In the genomic region with DNA sequence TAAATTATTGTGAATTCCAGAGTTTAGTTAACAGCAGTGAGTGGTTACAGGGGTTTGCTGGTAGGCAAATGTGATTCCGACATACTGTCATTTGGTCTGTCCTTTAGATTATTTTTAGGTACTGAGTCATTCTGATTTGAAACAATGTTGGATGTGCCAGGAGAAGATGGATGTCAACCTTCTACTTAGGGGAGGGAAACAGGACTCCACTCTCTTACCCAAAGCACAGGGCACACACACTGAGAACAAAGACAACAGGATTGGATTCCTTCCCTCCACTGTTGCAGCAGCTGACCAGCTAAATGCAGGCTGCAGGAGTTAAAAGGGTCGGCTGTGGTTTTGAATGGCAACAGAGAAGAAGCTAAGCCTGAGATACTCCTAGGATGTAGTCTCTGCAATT, we compare ENCODE assay signal across 26 mouse cellular contexts.
DNase-seq lines count a peak whose midpoint lies in the region; ATAC-seq and TF ChIP-seq lines count a peak whose summit lies in the region.
"Had no signal": no experiment of that assay in that cellular context is flagged by ENCODE, and none has a peak within 500 bp of the region (broad histone marks: within the 10 kb centered on the region; RNA-seq: fewer than 3 reads in every experiment).

No protein-coding gene starts in this region.

- no peak overlapping the region for H3K9ac ChIP-seq in heart, embryonic 13.5 days
- no peak overlapping the region for H3K9ac ChIP-seq in heart, postnatal 0 days (replicated peaks; ENCODE audit: low read depth, low read length)
- H3K9ac ChIP-seq: embryonic facial prominence, embryonic 12.5 days; embryonic facial prominence, embryonic 15.5 days; forebrain, postnatal 0 days; heart, embryonic 15.5 days; hindbrain, embryonic 14.5 days had no signal

- ATAC-seq in heart, embryonic 13.5 days (ENCODE audit: extremely low read depth, insufficient number of reproducible peaks, low FRiP score, low TSS enrichment), result no peak
- ATAC-seq in heart, postnatal 0 days (ENCODE audit: insufficient read depth, low read depth), result peak; percentile 57
- ATAC-seq: activated CD4-positive, CD25-positive, alpha-beta regulatory T cell, adult 4 months; forebrain, embryonic 14.5 days; forebrain, postnatal 0 days; hindbrain, postnatal 0 days; inflammation-experienced regulatory T-cells, adult 6 months; intestine, embryonic 16.5 days had no signal

- H3K27ac ChIP-seq in gastrocnemius, adult 2 months, result peak overlapping the region; percentile 63
- peak overlapping the region; percentile 58; the same call in 1 of the 2 replicates for H3K27ac ChIP-seq in heart, embryonic 13.5 days (replicated peaks)
- peak overlapping the region; percentile 16; the same call in 1 of the 2 replicates for H3K27ac ChIP-seq in heart, postnatal 0 days (ENCODE audit: low read depth)
- H3K27ac ChIP-seq: embryonic facial prominence, embryonic 12.5 days; embryonic facial prominence, embryonic 15.5 days; heart, embryonic 15.5 days; hindbrain, embryonic 14.5 days; hindbrain, postnatal 0 days; kidney, postnatal 0 days had no signal

- intact Hi-C loops in gastrocnemius, adult 2 months (cut with DNase I), result no loop called here
- intact Hi-C loops in gastrocnemius, postnatal 36 days (cut with DNase I), result no loop called here

- H3K4me2 ChIP-seq in heart, embryonic 13.5 days, result no peak overlapping the region
- no peak overlapping the region for H3K4me2 ChIP-seq in heart, postnatal 0 days (ENCODE audit: low read depth, low read length)
- H3K4me2 ChIP-seq: embryonic facial prominence, embryonic 12.5 days; embryonic facial prominence, embryonic 15.5 days; heart, embryonic 15.5 days; hindbrain, embryonic 14.5 days had no signal

- no peak for TF ChIP-seq CTCF in gastrocnemius, adult 2 months (IDR thresholded peaks at IDR 0.05)
- no peak for TF ChIP-seq CTCF in heart, postnatal 0 days (IDR thresholded peaks at IDR 0.05; ENCODE audit: low read depth)

- no peak for TF ChIP-seq EP300 in heart, postnatal 0 days (IDR thresholded peaks at IDR 0.05; ENCODE audit: low read depth)

- WGBS in heart, embryonic 13.5 days, result 28% methylated on average over 2 of the region's 2 CpGs
- WGBS in heart, postnatal 0 days, result 18% methylated on average over 2 of the region's 2 CpGs

- peaks cover 5% of the 10 kb centered on the region; the same call in 1 of the 2 replicates for H3K4me1 ChIP-seq in heart, embryonic 13.5 days
- no peaks in the 10 kb centered on the region for H3K4me1 ChIP-seq in heart, postnatal 0 days (ENCODE audit: control insufficient read depth, insufficient read depth)
- H3K4me1 ChIP-seq: embryonic facial prominence, embryonic 12.5 days; embryonic facial prominence, embryonic 15.5 days; heart, embryonic 15.5 days had no signal

- no peaks in the 10 kb centered on the region for H3K36me3 ChIP-seq in heart, embryonic 13.5 days
- no peaks in the 10 kb centered on the region for H3K36me3 ChIP-seq in heart, postnatal 0 days (replicated peaks; ENCODE audit: control insufficient read depth, insufficient read depth, low read length)
- H3K36me3 ChIP-seq: embryonic facial prominence, embryonic 12.5 days; embryonic facial prominence, embryonic 15.5 days; heart, embryonic 15.5 days had no signal

- no peak overlapping the region for H3K4me3 ChIP-seq in gastrocnemius, adult 2 months
- H3K4me3 ChIP-seq in heart, embryonic 13.5 days, result no peak overlapping the region
- H3K4me3 ChIP-seq in heart, postnatal 0 days (ENCODE audit: low read depth, low read length), result no peak overlapping the region
- H3K4me3 ChIP-seq: embryonic facial prominence, embryonic 12.5 days; embryonic facial prominence, embryonic 15.5 days; heart, embryonic 15.5 days had no signal

- no peaks in the 10 kb centered on the region for H3K9me3 ChIP-seq in heart, embryonic 13.5 days
- no peaks in the 10 kb centered on the region for H3K9me3 ChIP-seq in heart, postnatal 0 days (replicated peaks; ENCODE audit: control insufficient read depth, low read length)
- H3K9me3 ChIP-seq: embryonic facial prominence, embryonic 12.5 days; embryonic facial prominence, embryonic 15.5 days; heart, embryonic 15.5 days had no signal

- H3K27me3 ChIP-seq in heart, embryonic 13.5 days (replicated peaks), result no peaks in the 10 kb centered on the region
- H3K27me3 ChIP-seq in heart, postnatal 0 days (ENCODE audit: control insufficient read depth, insufficient read depth, low read length), result no peaks in the 10 kb centered on the region
- H3K27me3 ChIP-seq: embryonic facial prominence, embryonic 12.5 days; embryonic facial prominence, embryonic 15.5 days; heart, embryonic 15.5 days had no signal

- no peak for DNase-seq in gastrocnemius, adult 2 months
- DNase-seq in gastrocnemius, postnatal 36 days, result no peak
- no peak for DNase-seq in heart, adult 8-10 months (ENCODE audit: low spot score)
- DNase-seq in heart, postnatal 0 days (ENCODE audit: low spot score), result peak; percentile 65
- DNase-seq in heart, adult 9 months (ENCODE audit: low spot score in 2 of 2), result no peak
- DNase-seq in kidney, adult 8-10 months, result no peak
- DNase-seq: adrenal gland, adult 8-10 months; adrenal gland, postnatal 25 days; cerebellum, adult 18-20 months; cerebellum, adult 9-10 months; cerebellum, postnatal 14 days; forebrain, postnatal 0 days; gastrocnemius, postnatal 25 days; heart, postnatal 36 days; kidney, adult 18-20 months had no signal
